Mouse (Mus musculus) limb, embryonic 15.5 days (tissue): ENCODE measurements around the gene Ppp1r9b. TPM values are rescaled to one million over a fixed set of nuclear protein-coding genes. Genes with fewer than 3 reads are reported as not detected.

ENCODE experiments used
- ATAC-seq: fragments of 200-750 bp; cut with Nextera tagmentation; 2 replicates; pipeline ENCODE4 v1.8.0; 2017; ENCODE audit warnings: low read depth, moderate TSS enrichment; ENCODE audit not compliant: insufficient number of reproducible peaks, low FRiP score, low TSS enrichment
- H3K27ac ChIP-seq: fragments of 300-500 bp; sonication (generic); 2 replicates; pipeline ENCODE4 v1.5.1; 2015; ENCODE audit warnings: moderate library complexity, mild to moderate bottlenecking, inconsistent platforms
- H3K27me3 ChIP-seq: fragments of 300-500 bp; sonication (generic); 2 replicates; pipeline ENCODE4 v1.6.1; 2015; ENCODE audit warnings: inconsistent platforms
- H3K36me3 ChIP-seq: fragments of 300-500 bp; sonication (generic); 2 replicates; pipeline ENCODE4 v1.6.1; 2015; ENCODE audit warnings: inconsistent platforms
- H3K4me1 ChIP-seq: fragments of 300-500 bp; sonication (generic); 2 replicates; pipeline ENCODE4 v1.6.1; 2015; ENCODE audit warnings: inconsistent platforms
- H3K4me2 ChIP-seq: fragments of 300-500 bp; sonication (generic); 2 replicates; pipeline ENCODE4 v1.6.1; 2015; ENCODE audit warnings: mild to moderate bottlenecking, inconsistent platforms
- H3K4me3 ChIP-seq: fragments of 300-500 bp; sonication (generic); 2 replicates; pipeline ENCODE4 v1.5.1; 2015; ENCODE audit warnings: mild to moderate bottlenecking, inconsistent platforms
- H3K9ac ChIP-seq: fragments of 300-500 bp; sonication (generic); 2 replicates; pipeline ENCODE4 v1.6.1; 2015; ENCODE audit warnings: inconsistent platforms
- H3K9me3 ChIP-seq: fragments of 300-500 bp; sonication (generic); 2 replicates; pipeline ENCODE4 v1.6.1; 2016; ENCODE audit warnings: inconsistent platforms
- WGBS: fragments of 180-500 bp; shearing (Covaris S2); methylation state at CpG from one replicate; pipeline ENCODE4 v1.1.7; 2015; 5-methylcytosine and 5-hydroxymethylcytosine counted together
- polyA plus RNA-seq: library from polyadenylated mRNA; unstranded; fragments of >200 nt; fragmentation: Nextera tagmentation; extraction: Ambion mirVana; gene quantifications from 2 replicates; pipeline ENCODE4 v1.2.1, GENCODE M21; 2015

Gene Ppp1r9b
- 9.7 and 9.9 TPM in 2 replicates for polyA plus RNA-seq

DNA sequence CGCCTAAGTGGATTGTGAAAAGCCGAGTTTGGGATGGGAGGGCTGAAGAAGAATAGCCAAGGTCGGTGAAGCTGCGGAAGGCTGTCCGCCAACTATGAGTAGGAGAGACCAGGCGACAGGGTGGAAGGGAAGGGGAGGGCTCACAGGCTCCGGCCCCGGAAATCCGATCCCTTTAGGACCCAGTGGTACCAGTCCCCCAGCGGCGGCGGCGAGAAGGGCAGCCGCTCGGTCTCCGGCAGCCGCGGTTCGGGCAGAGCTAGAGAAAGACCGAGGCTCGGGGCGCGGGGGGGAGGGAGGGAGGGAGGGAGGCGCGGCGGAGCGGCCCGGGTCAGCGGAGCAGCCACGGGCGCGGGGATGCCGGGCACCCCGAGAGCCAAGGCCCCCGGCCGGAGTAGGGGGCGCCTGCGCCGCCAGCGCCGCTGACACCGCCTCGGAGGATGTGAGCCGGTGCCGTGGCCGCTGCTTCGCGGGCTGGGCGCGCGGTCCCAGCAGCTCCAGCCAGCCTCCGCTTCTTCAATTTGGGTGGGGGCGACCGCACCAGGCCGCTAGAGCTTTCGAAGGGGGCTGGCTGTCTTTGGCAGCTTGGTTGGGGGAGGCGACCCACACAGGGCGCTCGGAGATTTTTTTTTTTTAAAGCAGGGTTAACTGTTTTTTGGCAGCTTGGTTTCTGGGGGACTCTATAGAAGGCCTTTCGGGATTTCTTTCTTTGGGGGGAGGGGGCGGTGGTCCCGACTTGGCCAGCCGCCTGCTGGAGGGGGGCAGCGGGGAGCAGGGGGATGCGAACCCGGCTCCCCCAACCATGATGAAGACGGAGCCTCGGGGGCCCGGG is at the start of gene Ppp1r9b:
Gene Ppp1r9b, plus strand, starts transcription at position 287 of the 829 bp plus-strand sequence.
- WGBS = under 1% methylated on average over 59 of the region's 69 CpGs
- peak within 1 kb of the TSS; percentile 94 for H3K27ac ChIP-seq
- H3K4me3 ChIP-seq = peak within 1 kb of the TSS; percentile 84
- H3K4me1 ChIP-seq = peaks cover 77% of the 10 kb centered on the region
- peak within 1 kb of the TSS; percentile 93 for H3K4me2 ChIP-seq
- H3K9me3 ChIP-seq = no peaks in the 10 kb centered on the region
- 0 out of 2 replicates have a peak, but pooled peaks cover 5% of the 10 kb centered on the region for H3K36me3 ChIP-seq
- H3K9ac ChIP-seq = peak within 1 kb of the TSS; percentile 82
- ATAC-seq = peak; percentile 81
- no peaks in the 10 kb centered on the region for H3K27me3 ChIP-seq

DNA sequence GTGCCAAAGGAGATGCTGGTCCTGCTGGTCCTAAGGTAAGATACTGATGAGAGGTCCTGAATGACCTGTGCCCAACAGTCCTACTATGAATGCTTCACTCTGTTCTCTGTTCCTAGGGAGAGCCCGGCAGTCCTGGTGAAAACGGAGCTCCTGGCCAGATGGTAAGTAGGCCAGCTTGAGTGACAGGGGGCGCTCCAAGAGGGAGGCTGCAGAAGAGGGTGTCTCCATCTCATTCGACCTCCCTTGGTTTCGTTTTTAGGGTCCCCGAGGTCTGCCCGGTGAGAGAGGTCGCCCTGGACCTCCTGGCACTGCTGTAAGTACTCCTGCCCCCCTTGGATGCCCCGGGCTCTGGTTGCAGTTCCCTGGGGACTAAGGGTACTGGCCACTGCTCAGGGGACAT is 49.7 kb upstream of the Ppp1r9b start:
- Histone ChIP-seq H3K27me3 (0 out of 2 replicates have a peak, but pooled peaks cover 7% of the 10 kb centered on the region), H3K9ac (peak overlapping the region; percentile 44), H3K36me3 (peaks cover 82% of the 10 kb centered on the region), H3K27ac (peak overlapping the region; percentile 97), H3K4me1 (peaks cover 84% of the 10 kb centered on the region), H3K9me3 (no peaks in the 10 kb centered on the region), H3K4me2 (peak overlapping the region; percentile 64), H3K4me3 (peak overlapping the region; percentile 61)
- 41% methylated on average over 9 of the region's 9 CpGs for WGBS
- no peak for ATAC-seq

DNA sequence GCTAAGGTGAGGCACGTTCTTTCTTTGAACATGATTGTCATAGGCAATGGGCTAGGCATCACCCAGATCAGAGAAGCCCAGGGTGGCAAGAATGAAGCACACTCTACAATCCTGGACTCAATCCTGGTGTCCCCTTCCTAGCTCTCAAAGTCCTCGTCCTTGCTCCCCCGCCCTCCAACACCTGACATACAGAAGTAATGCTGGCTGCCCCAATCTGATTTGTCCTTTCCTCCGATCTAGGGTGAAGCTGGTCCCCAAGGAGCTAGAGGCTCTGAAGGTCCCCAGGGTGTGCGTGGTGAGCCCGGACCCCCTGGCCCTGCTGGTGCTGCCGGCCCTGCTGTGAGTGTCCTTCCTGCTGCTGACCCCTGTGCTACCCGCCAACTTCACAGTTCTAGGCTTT is 49.1 kb upstream of the Ppp1r9b start:
- WGBS = 82% methylated on average over 8 of the region's 8 CpGs
- H3K4me2 ChIP-seq = peak overlapping the region; percentile 64
- peaks cover 88% of the 10 kb centered on the region for H3K36me3 ChIP-seq
- H3K9me3 ChIP-seq = no peaks in the 10 kb centered on the region
- H3K27me3 ChIP-seq = 0 out of 2 replicates have a peak, but pooled peaks cover 3% of the 10 kb centered on the region
- H3K9ac ChIP-seq = peak overlapping the region; percentile 35; the same call in 1 of the 2 replicates
- ATAC-seq = no peak
- peaks cover 84% of the 10 kb centered on the region for H3K4me1 ChIP-seq
- peak overlapping the region; percentile 97 for H3K27ac ChIP-seq
- H3K4me3 ChIP-seq = peak overlapping the region; percentile 61

DNA sequence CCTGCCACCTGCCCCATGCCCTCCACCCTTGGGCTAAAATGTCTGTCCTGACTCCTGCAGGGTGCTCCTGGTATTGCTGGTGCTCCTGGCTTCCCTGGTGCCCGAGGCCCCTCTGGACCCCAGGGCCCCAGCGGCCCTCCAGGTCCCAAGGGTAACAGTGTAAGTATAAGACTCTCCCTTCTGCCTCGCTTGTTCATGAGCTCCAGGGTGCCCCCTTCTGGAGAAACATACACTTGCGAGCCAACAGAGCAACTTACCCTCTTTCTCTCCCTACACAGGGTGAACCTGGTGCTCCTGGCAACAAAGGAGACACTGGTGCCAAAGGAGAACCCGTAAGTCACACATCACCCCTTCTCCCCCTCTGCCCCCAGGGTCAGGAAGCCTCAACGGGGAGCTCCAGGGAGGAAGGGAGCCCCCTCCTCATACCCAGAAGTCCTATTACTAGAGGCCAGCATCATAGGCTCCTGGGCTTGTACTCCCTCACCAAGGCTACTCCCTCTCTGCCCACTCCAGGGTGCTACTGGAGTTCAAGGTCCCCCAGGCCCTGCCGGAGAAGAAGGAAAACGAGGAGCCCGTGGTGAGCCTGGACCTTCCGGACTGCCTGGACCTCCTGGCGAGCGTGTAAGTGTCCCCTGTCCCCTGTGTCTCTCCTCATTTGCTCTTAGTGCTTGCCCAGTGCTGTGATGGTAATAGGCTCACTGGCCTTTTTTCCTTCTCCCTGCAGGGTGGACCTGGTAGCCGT is 48.4 kb upstream of the Ppp1r9b start:
- ATAC-seq = no peak
- Histone ChIP-seq H3K4me3 (peak overlapping the region; percentile 61), H3K9ac (peak overlapping the region; percentile 35; the same call in 1 of the 2 replicates), H3K9me3 (no peaks in the 10 kb centered on the region), H3K27ac (peak overlapping the region; percentile 97), H3K4me2 (peak overlapping the region; percentile 64), H3K36me3 (peaks cover 94% of the 10 kb centered on the region), H3K4me1 (peaks cover 88% of the 10 kb centered on the region), H3K27me3 (0 out of 2 replicates have a peak, but pooled peaks cover 3% of the 10 kb centered on the region)
- 51% methylated on average over 13 of the region's 13 CpGs for WGBS

DNA sequence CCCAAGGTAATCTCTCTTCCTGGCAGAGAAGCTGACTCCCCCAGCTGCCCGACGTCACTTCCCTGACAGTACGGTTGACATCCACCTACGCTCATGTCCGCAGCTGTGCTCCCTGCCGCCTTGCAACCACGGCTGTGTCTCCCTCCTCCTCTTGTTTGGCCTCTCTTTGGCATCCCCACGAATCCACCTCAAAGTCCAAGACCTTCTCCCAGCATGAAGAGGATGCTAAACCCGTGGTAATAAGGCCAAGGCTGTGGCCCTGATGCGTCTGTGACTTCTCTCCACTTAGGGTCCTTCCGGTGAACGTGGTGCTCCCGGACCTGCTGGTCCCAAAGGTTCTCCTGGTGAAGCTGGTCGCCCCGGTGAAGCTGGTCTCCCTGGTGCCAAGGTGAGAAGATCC is 47.8 kb upstream of the Ppp1r9b start:
- whole genome bisulfite sequencing = 80% methylated on average over 15 of the region's 15 CpGs
- peak overlapping the region; percentile 35; the same call in 1 of the 2 replicates for H3K9ac ChIP-seq

DNA sequence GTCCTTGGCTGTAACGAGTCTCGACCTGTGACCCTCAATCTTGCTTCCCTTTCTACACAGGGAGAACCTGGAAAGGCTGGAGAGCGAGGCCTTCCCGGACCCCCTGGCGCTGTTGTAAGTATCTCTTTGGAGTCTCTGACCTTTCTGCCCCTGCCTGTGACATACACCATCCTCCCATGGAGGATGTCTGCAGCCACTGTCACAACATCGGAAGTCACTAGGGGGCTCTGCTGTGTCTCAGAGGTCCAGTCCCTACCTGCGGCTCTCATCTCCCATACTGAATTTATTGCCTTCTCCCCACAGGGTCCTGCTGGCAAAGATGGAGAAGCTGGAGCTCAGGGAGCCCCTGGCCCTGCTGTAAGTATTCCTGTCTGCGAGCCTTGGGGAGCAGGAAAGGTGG is 46.5 kb upstream of the Ppp1r9b start:
- Histone ChIP-seq H3K36me3 (peaks cover 97% of the 10 kb centered on the region), H3K4me3 (peak overlapping the region; percentile 9; the same call in 1 of the 2 replicates), H3K9ac (no peak overlapping the region), H3K27me3 (no peaks in the 10 kb centered on the region), H3K9me3 (no peaks in the 10 kb centered on the region), H3K4me1 (peaks cover 89% of the 10 kb centered on the region), H3K4me2 (peak overlapping the region; percentile 64), H3K27ac (peak overlapping the region; percentile 97)
- WGBS = 23% methylated on average over 8 of the region's 8 CpGs
- ATAC-seq = no peak

More for the DNA sequence above, 47.8 kb upstream of the Ppp1r9b start:
- peak overlapping the region; percentile 61 for H3K4me3 ChIP-seq
- no peak for ATAC-seq
- peak overlapping the region; percentile 97 for H3K27ac ChIP-seq
- peaks cover 95% of the 10 kb centered on the region for H3K36me3 ChIP-seq
- no peaks in the 10 kb centered on the region for H3K9me3 ChIP-seq
- peak overlapping the region; percentile 64 for H3K4me2 ChIP-seq
- 0 out of 2 replicates have a peak, but pooled peaks cover 3% of the 10 kb centered on the region for H3K27me3 ChIP-seq
- H3K4me1 ChIP-seq = peaks cover 86% of the 10 kb centered on the region

DNA sequence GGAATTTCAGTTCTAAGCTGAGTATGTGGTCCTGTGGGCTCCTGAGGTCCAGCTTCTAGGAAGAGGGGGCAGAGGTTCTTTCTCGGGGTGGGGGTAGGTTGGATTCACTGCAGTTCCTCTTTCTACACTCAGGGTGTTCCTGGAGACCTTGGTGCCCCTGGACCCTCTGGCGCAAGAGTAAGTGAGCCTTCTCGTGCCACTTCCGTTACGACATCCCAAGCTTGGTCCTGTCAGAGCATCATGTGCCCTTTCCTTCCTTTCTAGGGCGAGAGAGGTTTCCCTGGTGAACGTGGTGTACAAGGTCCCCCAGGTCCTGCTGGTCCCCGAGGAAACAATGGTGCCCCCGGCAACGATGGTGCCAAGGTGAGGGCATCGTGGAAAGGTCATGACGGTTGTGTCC is 45.6 kb upstream of the Ppp1r9b start:
- no peak for ATAC-seq
- Histone ChIP-seq H3K36me3 (peaks cover 97% of the 10 kb centered on the region), H3K9me3 (no peaks in the 10 kb centered on the region), H3K9ac (peak overlapping the region; percentile 23; the same call in 1 of the 2 replicates), H3K4me3 (0 out of 2 replicates have a peak overlapping the region, but pooled peaks have one; percentile 9), H3K4me2 (peak overlapping the region; percentile 64), H3K27me3 (no peaks in the 10 kb centered on the region), H3K4me1 (peaks cover 89% of the 10 kb centered on the region), H3K27ac (peak overlapping the region; percentile 97)
- WGBS = 85% methylated on average over 12 of the region's 12 CpGs

DNA sequence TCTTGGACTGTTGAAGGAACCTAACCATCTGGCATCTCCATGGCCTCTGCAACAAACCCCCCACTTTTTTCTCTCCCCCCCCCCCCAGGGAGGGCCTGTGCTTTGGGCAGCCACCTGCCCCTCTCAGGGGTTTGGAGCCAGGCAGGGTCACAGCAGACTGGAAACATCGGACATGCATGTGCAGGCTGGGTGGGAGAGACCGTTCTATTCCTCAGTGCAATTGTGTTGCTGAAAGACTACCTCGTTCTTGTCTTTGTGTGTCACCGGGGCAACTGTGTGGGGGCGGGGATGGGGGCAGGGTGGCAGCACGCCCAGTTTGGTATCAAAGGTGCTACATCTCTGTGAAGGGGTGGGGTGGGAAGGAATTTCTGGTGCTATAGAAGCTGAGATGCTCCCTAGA is 38.7 kb upstream of the Ppp1r9b start:
- Histone ChIP-seq H3K27ac (peak overlapping the region; percentile 77), H3K4me3 (no peak overlapping the region), H3K4me1 (peaks cover 28% of the 10 kb centered on the region), H3K9ac (no peak overlapping the region), H3K36me3 (peaks cover 46% of the 10 kb centered on the region), H3K27me3 (no peaks in the 10 kb centered on the region), H3K4me2 (no peak overlapping the region), H3K9me3 (no peaks in the 10 kb centered on the region)
- no peak for ATAC-seq
- WGBS = 27% methylated on average over 6 of the region's 6 CpGs

DNA sequence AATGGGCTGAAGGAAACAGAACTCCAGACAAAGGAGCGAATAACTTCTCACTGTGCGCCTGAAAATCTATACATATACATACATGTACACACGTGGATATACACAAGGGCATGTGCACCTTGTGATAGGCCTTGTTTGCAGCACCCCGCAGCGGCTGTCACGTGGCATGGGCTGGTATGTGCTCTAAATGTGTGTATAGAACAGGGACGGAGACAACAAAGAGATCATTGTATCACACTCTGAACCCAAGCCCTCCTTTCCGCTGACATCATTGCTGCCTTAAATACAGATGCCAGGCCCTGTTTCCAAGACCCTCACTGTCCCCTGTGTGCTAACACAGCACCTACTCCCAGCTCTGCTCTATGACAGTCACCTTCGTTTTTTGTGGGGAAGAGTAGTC is 35.7 kb upstream of the Ppp1r9b start:
- peak overlapping the region; percentile 68 for H3K27ac ChIP-seq
- no peaks in the 10 kb centered on the region for H3K9me3 ChIP-seq
- H3K4me1 ChIP-seq = peaks cover 21% of the 10 kb centered on the region
- H3K27me3 ChIP-seq = no peaks in the 10 kb centered on the region
- WGBS = 69% methylated on average over 9 of the region's 9 CpGs
- peaks cover 18% of the 10 kb centered on the region for H3K36me3 ChIP-seq
- peak overlapping the region; percentile 16; the same call in 1 of the 2 replicates for H3K4me3 ChIP-seq
- no peak overlapping the region for H3K9ac ChIP-seq
- no peak for ATAC-seq
- no peak overlapping the region for H3K4me2 ChIP-seq

DNA sequence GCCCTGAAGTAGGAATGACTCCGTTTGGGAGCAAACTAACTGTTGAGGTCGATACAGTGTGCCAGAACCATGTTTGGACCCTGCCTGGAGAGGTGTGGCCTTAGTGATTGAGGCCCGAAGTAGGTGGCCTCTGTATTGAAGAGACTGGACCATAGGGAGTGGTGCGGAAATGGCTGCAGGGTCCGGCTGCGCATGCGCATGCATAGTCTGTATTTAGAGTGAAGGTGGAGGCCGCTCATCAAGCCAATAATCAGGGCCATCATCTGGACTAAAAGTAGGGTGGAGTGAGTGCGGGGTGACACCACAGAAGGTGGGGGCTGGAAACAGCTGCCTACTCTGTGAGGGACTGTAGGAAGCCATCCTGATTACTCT is 33.2 kb upstream of the Ppp1r9b start:
- ATAC-seq = no peak
- Histone ChIP-seq H3K36me3 (no peaks in the 10 kb centered on the region), H3K9me3 (no peaks in the 10 kb centered on the region), H3K27ac (peak overlapping the region; percentile 82), H3K4me3 (no peak overlapping the region), H3K9ac (no peak overlapping the region), H3K27me3 (no peaks in the 10 kb centered on the region), H3K4me1 (peaks cover 18% of the 10 kb centered on the region), H3K4me2 (0 out of 2 replicates have a peak overlapping the region, but pooled peaks have one; percentile 17)
- 77% methylated on average over 9 of the region's 9 CpGs for WGBS

DNA sequence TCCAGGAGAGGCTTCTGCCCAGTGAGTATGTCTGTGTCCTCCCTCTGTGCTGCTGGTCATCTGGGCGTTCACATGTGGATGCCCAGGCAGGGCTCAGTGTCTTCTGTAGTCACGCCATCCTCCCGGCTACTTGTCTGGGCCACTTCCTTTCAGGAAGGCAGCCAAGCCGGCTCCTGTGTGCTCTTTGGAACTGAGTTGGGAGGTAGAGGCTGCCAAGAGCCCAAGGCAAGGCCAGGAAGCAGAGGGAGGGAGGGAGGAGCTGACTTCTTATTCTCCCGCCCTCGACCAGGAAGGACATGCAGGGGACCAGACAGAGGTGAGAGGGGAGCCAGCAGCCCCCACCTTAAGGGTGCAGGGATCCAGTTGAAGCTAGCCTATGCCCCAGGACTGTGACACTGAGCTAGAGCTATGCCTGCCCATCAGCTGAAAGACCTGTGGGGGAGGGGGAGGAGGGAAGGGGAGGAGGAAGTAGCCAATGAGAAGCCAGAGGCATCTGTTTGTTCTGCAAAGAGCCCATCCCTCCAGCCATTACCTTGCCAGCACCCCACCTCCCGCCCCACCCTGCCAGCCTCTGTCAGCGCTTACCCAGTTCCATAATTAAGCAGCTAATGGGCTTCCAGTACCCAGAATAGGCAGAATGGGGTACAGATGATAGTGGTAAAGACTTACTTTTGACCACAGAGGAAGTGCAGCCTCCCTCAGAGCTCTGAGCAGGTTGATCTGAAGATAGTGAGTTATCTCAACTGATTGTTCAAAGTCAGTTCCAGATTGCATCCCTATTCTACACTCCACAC is 32.6 kb upstream of the Ppp1r9b start:
- Histone ChIP-seq H3K4me1 (peaks cover 19% of the 10 kb centered on the region), H3K36me3 (no peaks in the 10 kb centered on the region), H3K27me3 (no peaks in the 10 kb centered on the region), H3K4me3 (no peak overlapping the region), H3K9me3 (no peaks in the 10 kb centered on the region), H3K4me2 (peak overlapping the region; percentile 17; the same call in 1 of the 2 replicates), H3K9ac (no peak overlapping the region), H3K27ac (peak overlapping the region; percentile 82)
- WGBS = 15% methylated on average over 8 of the region's 8 CpGs
- ATAC-seq = peak; percentile 56
